Mouse (Mus musculus): ENCODE results near the gene Trim29.

- TF ChIP-seq CTCF (IDR thresholded peaks at IDR 0.05; ENCODE audit: insufficient read depth, low read length) (no peak), POLR2A (IDR thresholded peaks at IDR 0.05; ENCODE audit: borderline replicate concordance, extremely low read depth, low read depth, low read length) (no peak)
Observed at GRCm38 (mm10) chr9:43312190-43312589, 1.5 kb downstream of the Trim29 start.

Data from lung, adult 2 months (tissue).